Mouse (Mus musculus): ENCODE measurements around the gene Hmgn1. TPM values are rescaled to one million over a fixed set of nuclear protein-coding genes. Genes with fewer than 3 reads are reported as not detected.

The Hmgn1 gene
- polyA plus RNA-seq, 1 experiment = 309 TPM

DNA sequence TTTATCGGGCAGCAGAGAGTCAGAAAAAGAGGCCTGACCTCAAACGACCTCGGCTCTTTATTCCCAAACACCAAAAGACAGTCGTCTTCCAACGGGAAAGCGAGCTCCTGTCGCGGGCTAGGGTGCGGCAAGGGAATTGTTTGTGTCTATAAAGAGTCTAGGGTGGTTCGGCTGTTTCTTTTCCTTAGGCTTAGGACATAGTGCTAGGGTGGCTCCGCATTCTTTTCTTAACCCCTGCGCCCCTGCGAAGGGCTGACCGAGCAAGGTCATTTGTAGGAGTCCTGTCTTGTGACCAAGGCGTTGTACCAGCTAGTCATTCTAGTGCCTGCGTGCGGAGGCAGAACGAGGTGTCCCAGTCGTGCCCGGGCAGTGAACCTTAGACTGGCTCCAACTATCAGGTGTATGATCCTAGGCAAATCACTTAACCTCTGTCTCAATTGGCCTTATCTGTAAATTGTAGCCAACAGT lies 44.3 kb downstream of the Hmgn1 start:
- peaks cover 3% of the 10 kb centered on the region for H3K4me1 ChIP-seq (ENCODE audit: control insufficient read depth, insufficient read depth, low read length)
- TF ChIP-seq CTCF (IDR thresholded peaks at IDR 0.05; ENCODE audit: low read depth, low read length) (no peak), EP300 (IDR thresholded peaks at IDR 0.05; ENCODE audit: insufficient read depth, low read depth, low read length) (peak; percentile 93)
- peak overlapping the region; percentile 91 for H3K27ac ChIP-seq (ENCODE audit: insufficient read depth, low read length)
- peaks cover 17% of the 10 kb centered on the region for H3K36me3 ChIP-seq (ENCODE audit: control insufficient read depth, insufficient read depth, low read length, poor library complexity, severe bottlenecking)
- peak overlapping the region; percentile 77 for H3K4me3 ChIP-seq (ENCODE audit: low read depth, low read length)
- no peaks in the 10 kb centered on the region for H3K27me3 ChIP-seq (ENCODE audit: control insufficient read depth, insufficient read depth, low read length, poor library complexity, severe bottlenecking)
- no peaks in the 10 kb centered on the region for H3K9me3 ChIP-seq (replicated peaks; ENCODE audit: control insufficient read depth, insufficient read depth, low read length, poor library complexity, severe bottlenecking)
- H3K9ac ChIP-seq (ENCODE audit: low read depth, poor library complexity, severe bottlenecking) = peak overlapping the region; percentile 99

GRCm38 (mm10) chr16:96082301-96083178 lies 45.0 kb downstream of the Hmgn1 start, which contains the start of gene Brwd1:
Gene Brwd1 (minus strand): TSS chr16:96082526.
- H3K27me3 ChIP-seq (ENCODE audit: control insufficient read depth, insufficient read depth, low read length, poor library complexity, severe bottlenecking) = no peaks in the 10 kb centered on the region

GRCm38 (mm10) chr16:96081742-96082241 lies 45.7 kb downstream of the Hmgn1 start:
- Histone ChIP-seq H3K9me3 (replicated peaks; ENCODE audit: control insufficient read depth, insufficient read depth, low read length, poor library complexity, severe bottlenecking) (no peaks in the 10 kb centered on the region), H3K27ac (ENCODE audit: insufficient read depth, low read length) (peak overlapping the region; percentile 83), H3K9ac (ENCODE audit: low read depth, poor library complexity, severe bottlenecking) (peak overlapping the region; percentile 99), H3K27me3 (ENCODE audit: control insufficient read depth, insufficient read depth, low read length, poor library complexity, severe bottlenecking) (no peaks in the 10 kb centered on the region), H3K36me3 (ENCODE audit: control insufficient read depth, insufficient read depth, low read length, poor library complexity, severe bottlenecking) (peaks cover 22% of the 10 kb centered on the region), H3K4me3 (ENCODE audit: low read depth, low read length) (peak overlapping the region; percentile 97), H3K4me1 (ENCODE audit: control insufficient read depth, insufficient read depth, low read length) (peaks cover 1% of the 10 kb centered on the region)
- TF ChIP-seq POLR2A (IDR thresholded peaks at IDR 0.05; ENCODE audit: insufficient read depth, low read length) (no peak), EP300 (IDR thresholded peaks at IDR 0.05; ENCODE audit: insufficient read depth, low read depth, low read length) (no peak), CTCF (IDR thresholded peaks at IDR 0.05; ENCODE audit: low read depth, low read length) (no peak)

More at GRCm38 (mm10) chr16:96082301-96083178, 45.0 kb downstream of the Hmgn1 start, which contains the start of gene Brwd1:
- no peaks in the 10 kb centered on the region for H3K9me3 ChIP-seq (replicated peaks; ENCODE audit: control insufficient read depth, insufficient read depth, low read length, poor library complexity, severe bottlenecking)
- H3K9ac ChIP-seq (ENCODE audit: low read depth, poor library complexity, severe bottlenecking) = peak within 1 kb of the TSS; percentile 99
- H3K4me3 ChIP-seq (ENCODE audit: low read depth, low read length) = peak within 1 kb of the TSS; percentile 97
- no peak for TF ChIP-seq CTCF (IDR thresholded peaks at IDR 0.05; ENCODE audit: low read depth, low read length)
- TF ChIP-seq EP300 (IDR thresholded peaks at IDR 0.05; ENCODE audit: insufficient read depth, low read depth, low read length) = peak; percentile 63; the same call in 1 of the 2 replicates
- peak; percentile 50 for TF ChIP-seq POLR2A (IDR thresholded peaks at IDR 0.05; ENCODE audit: insufficient read depth, low read length)
- H3K27ac ChIP-seq (ENCODE audit: insufficient read depth, low read length) = peak within 1 kb of the TSS; percentile 91
- H3K36me3 ChIP-seq (ENCODE audit: control insufficient read depth, insufficient read depth, low read length, poor library complexity, severe bottlenecking) = peaks cover 19% of the 10 kb centered on the region
- peaks cover 3% of the 10 kb centered on the region for H3K4me1 ChIP-seq (ENCODE audit: control insufficient read depth, insufficient read depth, low read length)

- Histone ChIP-seq H3K27me3 (ENCODE audit: control insufficient read depth, insufficient read depth, low read length, poor library complexity, severe bottlenecking) (no peaks in the 10 kb centered on the region), H3K9me3 (replicated peaks; ENCODE audit: control insufficient read depth, insufficient read depth, low read length, poor library complexity, severe bottlenecking) (no peaks in the 10 kb centered on the region), H3K9ac (ENCODE audit: low read depth, poor library complexity, severe bottlenecking) (peak overlapping the region; percentile 99), H3K36me3 (ENCODE audit: control insufficient read depth, insufficient read depth, low read length, poor library complexity, severe bottlenecking) (peaks cover 25% of the 10 kb centered on the region), H3K4me3 (ENCODE audit: low read depth, low read length) (peak overlapping the region; percentile 97), H3K27ac (ENCODE audit: insufficient read depth, low read length) (peak overlapping the region; percentile 69), H3K4me1 (ENCODE audit: control insufficient read depth, insufficient read depth, low read length) (no peaks in the 10 kb centered on the region)
- TF ChIP-seq EP300 (IDR thresholded peaks at IDR 0.05; ENCODE audit: insufficient read depth, low read depth, low read length) (no peak), POLR2A (IDR thresholded peaks at IDR 0.05; ENCODE audit: insufficient read depth, low read length) (peak; percentile 36), CTCF (IDR thresholded peaks at IDR 0.05; ENCODE audit: low read depth, low read length) (no peak)
Measured at GRCm38 (mm10) chr16:96081331-96081730, 46.2 kb downstream of the Hmgn1 start.

GRCm38 (mm10) chr16:96080524-96080923 lies 47.0 kb downstream of the Hmgn1 start:
- no peak overlapping the region for H3K27ac ChIP-seq (ENCODE audit: insufficient read depth, low read length)
- H3K36me3 ChIP-seq (ENCODE audit: control insufficient read depth, insufficient read depth, low read length, poor library complexity, severe bottlenecking) = peaks cover 32% of the 10 kb centered on the region
- no peaks in the 10 kb centered on the region for H3K27me3 ChIP-seq (ENCODE audit: control insufficient read depth, insufficient read depth, low read length, poor library complexity, severe bottlenecking)
- no peak overlapping the region for H3K9ac ChIP-seq (ENCODE audit: low read depth, poor library complexity, severe bottlenecking)
- H3K4me3 ChIP-seq (ENCODE audit: low read depth, low read length) = no peak overlapping the region
- H3K4me1 ChIP-seq (ENCODE audit: control insufficient read depth, insufficient read depth, low read length) = no peaks in the 10 kb centered on the region
- H3K9me3 ChIP-seq (replicated peaks; ENCODE audit: control insufficient read depth, insufficient read depth, low read length, poor library complexity, severe bottlenecking) = no peaks in the 10 kb centered on the region
- no peak for TF ChIP-seq CTCF (IDR thresholded peaks at IDR 0.05; ENCODE audit: low read depth, low read length)
- no peak for TF ChIP-seq POLR2A (IDR thresholded peaks at IDR 0.05; ENCODE audit: insufficient read depth, low read length)
- no peak for TF ChIP-seq EP300 (IDR thresholded peaks at IDR 0.05; ENCODE audit: insufficient read depth, low read depth, low read length)

Other genes with a start within 250 kb of the Hmgn1 start
- 94.9 and 97.2 TPM in 2 replicates for gene Psmg1, start 136.8 kb downstream of the Hmgn1 start, polyA plus RNA-seq (2011; ENCODE audit: insufficient read depth, insufficient read length, low read depth, missing spikeins)
- gene Brwd1, start 45.2 kb downstream of the Hmgn1 start, polyA plus RNA-seq (2011; ENCODE audit: insufficient read depth, insufficient read length, low read depth, missing spikeins) = 184 and 200 TPM in 2 replicates
- 23.2 and 24.0 TPM in 2 replicates for gene Wrb, start 17.7 kb upstream of the Hmgn1 start, polyA plus RNA-seq (2011; ENCODE audit: insufficient read depth, insufficient read length, low read depth, missing spikeins)
- gene Lca5l, start 64.5 kb upstream of the Hmgn1 start, polyA plus RNA-seq (2011; ENCODE audit: insufficient read depth, insufficient read length, low read depth, missing spikeins) = 0.25 TPM in 1 of 2 replicates, not detected in the other
- gene Sh3bgr, start 72.7 kb upstream of the Hmgn1 start, polyA plus RNA-seq (2011; ENCODE audit: insufficient read depth, insufficient read length, low read depth, missing spikeins) = 1.6 and 5.6 TPM in 2 replicates
- not detected in 2 replicates for gene B3galt5, start 108.1 kb upstream of the Hmgn1 start, polyA plus RNA-seq (2011; ENCODE audit: insufficient read depth, insufficient read length, low read depth, missing spikeins)

Measured in ES-Bruce4 (cell line).